Mouse (Mus musculus): ENCODE data around the gene Zfp667. TPM values are rescaled to one million over a fixed set of nuclear protein-coding genes. Genes with fewer than 3 reads are reported as not detected.

Gene Zfp667
- 1 to 10 TPM; 5.9 to 6.6 TPM for total RNA-seq (2023)

DNA sequence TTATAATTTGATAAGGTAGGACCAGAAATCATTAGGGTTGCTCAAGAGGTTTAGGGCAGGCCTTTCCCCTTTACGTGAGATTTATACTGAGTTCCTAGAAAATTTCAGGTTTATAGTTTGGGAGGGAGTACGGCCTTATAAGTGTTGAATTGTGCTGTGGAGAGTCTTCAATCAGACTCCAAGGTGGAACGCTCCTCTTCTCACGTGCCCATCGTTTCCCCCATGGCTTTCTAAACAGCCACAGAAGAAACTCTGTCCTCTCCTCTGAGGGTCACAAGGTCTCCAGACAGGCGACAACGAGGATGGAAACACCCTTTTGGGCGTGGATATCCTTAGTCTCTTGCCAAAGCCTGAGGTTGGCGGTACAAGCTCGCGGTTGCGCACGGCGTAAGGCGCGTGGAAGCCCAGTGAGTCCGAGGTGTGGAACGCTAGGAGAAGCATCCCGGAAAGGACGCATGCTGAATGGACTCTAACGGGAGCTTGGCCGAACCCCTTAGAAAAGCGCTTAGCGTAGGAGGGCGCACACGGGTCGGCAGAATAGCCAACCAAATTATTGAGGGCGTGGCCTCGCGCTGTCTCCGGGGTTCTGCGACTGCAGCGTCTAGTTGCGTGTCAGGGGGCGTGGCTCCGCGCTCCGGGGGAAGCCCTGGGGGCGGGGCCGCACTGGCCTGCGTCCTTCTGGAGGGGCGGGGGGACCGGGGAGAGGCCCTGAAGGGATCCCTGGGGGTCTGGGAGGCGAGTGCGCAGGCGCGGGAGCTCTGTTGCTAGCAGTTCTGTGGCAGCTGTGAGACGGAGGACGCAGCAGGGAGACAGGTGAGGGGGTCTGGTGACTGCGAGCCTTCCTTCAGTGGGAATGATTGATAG lies at the start of gene Zfp667:
Gene Zfp667, plus strand, starts transcription at position 738 of the 864 bp plus-strand sequence.

DNA sequence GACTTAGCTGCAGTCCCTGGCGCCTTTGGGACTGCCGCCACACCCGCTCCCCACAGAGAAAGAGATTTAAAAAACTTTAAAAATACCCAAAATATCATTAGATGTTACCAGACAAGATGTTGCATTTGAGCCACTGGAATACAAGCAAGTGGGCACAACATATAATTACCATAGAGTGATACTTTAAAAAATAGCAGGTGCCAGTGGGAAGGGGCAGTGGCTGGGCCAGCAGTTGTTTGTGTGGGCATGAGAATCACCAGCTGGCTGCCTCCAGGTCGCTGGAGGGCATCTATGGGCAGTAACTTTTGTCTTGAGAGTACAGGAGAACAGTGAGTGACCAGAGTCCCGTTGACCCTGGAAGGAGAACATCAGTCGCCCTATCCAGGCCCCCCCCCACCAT lies 34.0 kb upstream of the Zfp667 start, which contains the start of gene Epp13:
Gene Epp13, plus strand, starts transcription at position 301 of the 400 bp plus-strand sequence.

DNA sequence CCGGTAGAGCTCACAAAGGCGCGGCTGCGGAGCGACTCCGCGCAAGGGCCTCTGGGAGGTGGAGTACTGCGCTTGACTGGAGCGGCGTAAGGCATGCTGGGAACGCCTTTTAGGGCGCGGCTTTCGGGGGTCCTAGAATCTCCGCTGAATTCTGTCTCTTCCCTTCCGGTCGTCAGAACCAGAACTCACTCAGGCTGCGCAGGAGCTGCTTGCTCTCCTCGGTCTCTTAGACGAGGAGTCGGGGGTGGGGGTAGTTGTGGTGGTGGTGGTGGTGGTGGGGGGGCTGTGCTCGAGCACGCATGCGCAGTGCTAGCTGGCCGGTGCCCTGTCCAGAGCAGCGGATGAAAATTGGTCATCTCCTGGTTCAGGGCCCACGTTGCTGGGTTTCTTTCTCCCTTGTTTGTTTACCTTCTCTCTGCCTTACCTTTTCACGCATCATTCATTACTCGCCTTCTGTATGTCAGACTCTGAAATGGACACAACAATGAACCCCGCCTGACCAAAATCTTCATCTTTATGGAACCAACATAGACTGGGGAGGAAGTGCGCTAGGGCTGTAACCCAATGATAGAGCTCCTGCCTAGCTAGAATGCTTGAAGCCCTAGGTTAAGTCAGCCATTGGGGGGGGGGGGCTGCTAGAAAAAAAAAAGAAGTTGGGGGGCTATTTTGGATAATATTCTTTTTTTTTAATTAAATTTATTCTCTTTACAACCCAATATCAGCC lies 45.0 kb downstream of the Zfp667 start, which contains the start of gene Zfp583:
Gene Zfp583, minus strand, starts transcription at position 53 of the 724 bp plus-strand sequence.

DNA sequence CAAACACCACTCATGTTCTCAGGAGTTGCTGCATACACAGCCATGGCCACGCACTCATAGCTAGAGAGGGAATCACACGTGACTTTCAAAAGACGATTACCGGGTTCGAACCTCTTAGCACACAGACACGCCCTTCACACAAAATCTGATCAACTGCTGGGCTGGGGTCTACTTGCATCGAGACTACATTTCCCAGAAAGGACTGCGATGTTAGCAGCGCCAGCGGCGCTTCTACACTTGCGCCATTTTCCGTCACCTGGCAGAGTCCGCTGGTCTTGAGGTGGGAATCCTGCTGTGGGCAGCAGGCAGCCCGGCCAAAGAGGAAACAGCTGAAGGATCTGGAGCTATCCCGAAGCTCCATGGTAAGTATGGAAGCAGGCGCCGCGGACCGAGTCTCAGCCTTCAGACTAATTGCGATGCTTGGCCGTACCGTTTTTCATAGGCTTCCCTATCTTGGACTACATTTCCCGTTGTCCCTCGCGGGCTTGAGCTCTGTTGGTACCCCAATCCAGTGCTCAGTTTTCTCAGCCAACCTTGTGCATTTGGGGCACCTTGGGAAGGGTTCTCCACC lies 57.2 kb downstream of the Zfp667 start, which contains the start of gene Gm3854:
Gene Gm3854, plus strand, starts transcription at position 259 of the 571 bp plus-strand sequence.

Other genes with a start within 250 kb of the Zfp667 start
- gene Nlrp4c, start 241.4 kb upstream of the Zfp667 start, total RNA-seq (2023): not detected
- 10 to 100 TPM; 39.7 to 41.2 TPM for gene Zfp787, start 130.6 kb upstream of the Zfp667 start, total RNA-seq (2023)
- gene Zfp444, start 114.4 kb upstream of the Zfp667 start, total RNA-seq (2023): 10 to 100 TPM; 28.4 TPM
- not detected for gene Galp, start 89.5 kb upstream of the Zfp667 start, total RNA-seq (2023)
- not detected for gene Zscan5b, start 64.3 kb upstream of the Zfp667 start, total RNA-seq (2023)
- not detected for gene Epp13, start 33.9 kb upstream of the Zfp667 start, total RNA-seq (2023)
- gene Zfp583, start 44.7 kb downstream of the Zfp667 start, total RNA-seq (2023): 1 to 10 TPM; 1.2 to 1.7 TPM
- 1 to 10 TPM in 1 of 2 experiments, under 1 TPM in 1; 0.92 to 1.2 TPM for gene Gm3854, start 57.2 kb downstream of the Zfp667 start, total RNA-seq (2023)
- 1 to 10 TPM; 3.6 to 4.5 TPM for gene Zfp78, start 76.7 kb downstream of the Zfp667 start, total RNA-seq (2023)
- gene Zfp28, start 96.7 kb downstream of the Zfp667 start, total RNA-seq (2023): 1 to 10 TPM; 6.6 to 9.7 TPM
- not detected for gene Smim17, start 112.1 kb downstream of the Zfp667 start, total RNA-seq (2023)
- not detected for gene Gm20715, start 123.7 kb downstream of the Zfp667 start, total RNA-seq (2023)
- not detected for gene Olfr1344, start 152.1 kb downstream of the Zfp667 start, total RNA-seq (2023)
- not detected for gene Olfr1336, start 169.6 kb downstream of the Zfp667 start, total RNA-seq (2023)
- not detected for gene Olfr1346, start 180.5 kb downstream of the Zfp667 start, total RNA-seq (2023)
- not detected for gene Olfr5, start 200.4 kb downstream of the Zfp667 start, total RNA-seq (2023)
- not detected for gene Olfr1347, start 213.2 kb downstream of the Zfp667 start, total RNA-seq (2023)
- gene Olfr1348, start 222.2 kb downstream of the Zfp667 start, total RNA-seq (2023): not detected
- not detected for gene Olfr1349, start 236.4 kb downstream of the Zfp667 start, total RNA-seq (2023)

Data from B cell, adult 67 days (primary cell).